Mouse (Mus musculus): ENCODE measurements around the gene Pbsn.

DNA sequence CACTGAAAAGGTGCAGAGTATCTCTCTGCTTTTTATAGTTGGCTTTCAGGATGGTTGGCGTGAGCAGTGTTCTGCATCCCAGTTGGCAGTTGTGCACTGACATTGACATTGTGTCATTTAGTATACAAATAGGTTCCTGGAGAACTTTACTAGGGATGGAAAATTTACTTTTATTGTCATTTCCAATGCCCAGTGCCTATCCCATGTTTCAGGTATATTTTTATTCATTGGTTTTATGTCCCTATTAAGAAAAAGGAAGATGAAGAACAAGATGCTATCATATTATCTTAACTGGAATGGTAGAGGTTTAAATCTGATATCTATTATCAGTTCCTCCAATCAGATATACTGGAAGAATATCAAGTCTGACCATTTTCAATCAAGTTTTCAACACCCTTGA, at the start of gene Pbsn:
- TF ChIP-seq CTCF (conservative IDR thresholded peaks at IDR 0.05; ENCODE audit: low read length) (no peak), POU5F1 (IDR thresholded peaks at IDR 0.05; ENCODE audit: borderline replicate concordance, low read length) (no peak), NANOG (IDR thresholded peaks at IDR 0.05; ENCODE audit: borderline replicate concordance, low read length) (no peak)

Measured in E14TG2a.4 (cell line).